Mouse (Mus musculus): ENCODE results near the gene E4f1.
"Not testable (repeated sequence)": the region's sequence is repeated elsewhere in the genome, so short reads cannot be mapped to it uniquely, and the experiment has no call there.

Gene E4f1

GRCm38 (mm10) chr17:24455523-24456206 is 14.4 kb downstream of the E4f1 start:
- in situ Hi-C loops (cut with MboI) = not testable (repeated sequence)

DNA sequence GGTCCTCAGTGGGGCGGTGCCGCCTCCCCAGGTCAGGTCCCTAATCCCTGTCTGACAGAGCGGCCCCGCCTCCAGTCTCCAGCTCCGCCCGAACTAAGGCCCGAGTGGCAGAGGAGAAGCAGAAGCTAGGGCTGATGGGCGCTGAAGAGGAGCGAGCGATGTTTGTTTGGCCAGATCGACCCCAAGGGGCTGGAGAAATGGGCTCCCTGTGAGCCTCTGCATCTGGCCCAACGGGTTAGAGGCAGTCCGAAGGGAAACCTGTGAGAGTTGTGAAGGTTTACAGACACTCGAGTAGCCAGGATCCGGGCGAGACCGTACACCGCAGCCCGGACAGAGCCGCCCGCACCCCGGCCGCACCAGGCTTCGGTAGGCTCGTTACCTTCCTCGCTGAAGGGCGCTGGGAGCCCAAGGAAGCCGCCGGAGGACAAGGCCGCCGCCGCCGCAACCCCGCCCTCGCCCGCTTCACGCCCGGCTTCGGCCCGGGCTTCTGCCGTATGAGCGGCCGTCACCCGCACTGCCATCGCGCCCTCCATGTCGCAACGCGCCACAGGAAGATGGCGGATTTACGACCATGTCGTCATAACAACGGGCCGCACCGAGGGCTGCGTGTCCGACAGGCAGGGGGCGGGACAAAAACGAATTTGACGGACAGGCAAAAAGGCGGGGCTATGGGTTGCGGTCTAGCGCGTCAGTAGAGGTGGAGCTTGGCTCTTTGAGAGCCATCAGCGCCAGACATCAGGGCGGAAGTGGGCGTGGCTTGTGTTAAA is 15.2 kb downstream of the E4f1 start:
- in situ Hi-C loops (cut with MboI) = no loop called here

- in situ Hi-C loops (cut with MboI) = no loop called here
Measured at GRCm38 (mm10) chr17:24454218-24454755, 15.8 kb downstream of the E4f1 start.

DNA sequence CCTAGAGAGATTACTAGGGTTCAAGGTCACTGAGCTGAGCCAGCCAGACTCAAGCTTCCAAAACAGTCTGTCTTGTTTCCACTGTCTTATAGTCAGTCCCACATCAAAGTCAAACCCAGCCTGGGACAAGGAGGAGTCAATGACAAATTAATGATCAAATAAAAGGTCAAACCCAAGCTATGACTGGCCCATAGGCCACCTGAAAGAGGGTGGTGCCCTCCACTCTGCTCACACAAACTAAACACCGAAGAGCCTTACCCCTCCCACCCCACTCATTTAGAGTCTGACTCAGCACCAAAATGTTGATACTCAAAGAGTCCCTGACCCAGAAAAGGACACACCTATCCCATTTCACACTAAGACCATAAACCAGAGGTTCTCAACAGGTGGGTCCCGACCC is 16.7 kb downstream of the E4f1 start:
- in situ Hi-C loops (cut with MboI) = no loop called here

DNA sequence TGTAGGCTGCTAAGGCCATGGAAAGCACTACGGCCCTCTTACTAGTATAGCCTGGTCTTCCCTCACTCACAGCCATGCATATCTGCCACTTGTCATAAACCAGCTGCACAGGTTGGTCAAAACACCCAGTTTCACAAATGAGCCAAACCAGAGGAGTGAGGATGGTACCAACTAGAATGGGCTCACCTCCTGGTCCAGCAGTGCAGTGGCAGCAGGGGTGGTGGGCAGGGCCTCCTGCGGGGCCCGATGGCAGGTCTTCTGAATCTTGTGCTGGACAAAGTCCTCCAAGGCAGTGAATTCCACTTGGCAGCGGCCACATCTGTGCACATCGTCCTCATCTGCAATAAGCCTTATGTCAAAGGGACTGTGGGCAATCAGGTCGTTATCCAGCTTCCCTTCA is 18.9 kb downstream of the E4f1 start:
- in situ Hi-C loops (cut with MboI) = no loop called here

- in situ Hi-C loops (cut with MboI) = no loop called here
Measured at GRCm38 (mm10) chr17:24449507-24449906, 20.6 kb downstream of the E4f1 start.

GRCm38 (mm10) chr17:24446590-24446989 is 23.5 kb downstream of the E4f1 start:
- in situ Hi-C loops (cut with MboI) = no loop called here

- in situ Hi-C loops (cut with MboI) = no loop called here
Measured at GRCm38 (mm10) chr17:24443409-24443808, 26.7 kb downstream of the E4f1 start.

GRCm38 (mm10) chr17:24442632-24443155 is 27.4 kb downstream of the E4f1 start, which contains the start of gene Dnase1l2:
Dnase1l2 (minus strand) TSS chr17:24443105.
- in situ Hi-C loops (cut with MboI) = no loop called here

DNA sequence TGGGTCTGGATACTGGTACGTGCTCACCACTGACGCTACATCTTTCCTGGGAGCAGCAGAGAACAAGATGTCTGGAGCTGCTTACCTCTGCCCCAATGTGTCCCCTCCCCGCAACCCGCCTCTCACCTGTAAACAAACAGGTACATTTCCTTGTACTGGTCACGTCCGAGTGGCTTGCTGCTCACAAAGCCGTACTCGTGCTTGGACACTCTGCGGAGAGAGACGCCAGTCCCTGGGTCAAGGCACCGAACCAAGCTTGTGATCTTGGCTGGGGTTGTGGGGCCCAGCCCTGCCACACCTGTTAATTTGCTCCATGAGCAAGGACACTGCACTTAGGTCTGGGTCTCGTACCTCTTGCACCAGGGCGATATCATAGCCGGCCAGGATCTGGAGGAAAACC is 28.0 kb downstream of the E4f1 start:
- in situ Hi-C loops (cut with MboI) = no loop called here

DNA sequence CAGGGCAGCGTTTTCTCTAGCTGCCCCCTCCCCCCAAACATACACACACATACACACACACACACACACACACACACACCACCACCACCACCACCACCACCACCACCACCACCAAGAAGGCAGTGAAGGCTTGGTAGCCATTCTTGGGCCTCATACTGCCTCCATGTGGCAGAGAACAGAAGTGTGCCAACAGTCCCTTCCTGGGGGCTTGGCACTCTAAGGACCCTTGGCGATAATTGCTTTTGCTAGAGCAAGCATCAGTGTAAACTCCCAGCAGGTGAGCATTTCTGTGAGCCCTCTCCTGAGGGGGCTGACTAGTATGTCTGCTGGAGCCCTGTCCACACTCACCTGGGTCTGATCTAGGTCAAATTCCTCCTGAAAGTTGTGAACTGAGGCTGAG is 29.0 kb downstream of the E4f1 start:
- in situ Hi-C loops (cut with MboI) = no loop called here

DNA sequence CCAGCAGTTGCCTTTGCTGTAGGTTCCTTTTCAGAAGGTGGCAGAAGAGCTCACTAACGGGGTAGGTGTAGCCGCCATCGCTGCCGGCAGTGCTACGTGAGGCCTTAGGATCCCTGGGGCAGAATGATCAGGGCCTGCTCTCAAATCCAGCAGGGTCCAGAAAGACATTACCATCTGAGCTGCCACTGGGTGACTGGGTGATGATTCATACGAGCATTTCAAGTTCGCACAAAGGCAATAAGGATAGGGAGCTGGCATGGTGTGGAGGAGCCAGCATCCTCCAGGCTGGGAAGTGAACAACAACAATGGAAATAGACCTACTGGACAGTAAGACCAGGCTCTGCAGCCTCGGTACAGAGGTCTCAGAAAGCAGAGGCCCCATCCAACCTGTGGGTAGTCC is 29.7 kb downstream of the E4f1 start:
- in situ Hi-C loops (cut with MboI) = no loop called here

DNA sequence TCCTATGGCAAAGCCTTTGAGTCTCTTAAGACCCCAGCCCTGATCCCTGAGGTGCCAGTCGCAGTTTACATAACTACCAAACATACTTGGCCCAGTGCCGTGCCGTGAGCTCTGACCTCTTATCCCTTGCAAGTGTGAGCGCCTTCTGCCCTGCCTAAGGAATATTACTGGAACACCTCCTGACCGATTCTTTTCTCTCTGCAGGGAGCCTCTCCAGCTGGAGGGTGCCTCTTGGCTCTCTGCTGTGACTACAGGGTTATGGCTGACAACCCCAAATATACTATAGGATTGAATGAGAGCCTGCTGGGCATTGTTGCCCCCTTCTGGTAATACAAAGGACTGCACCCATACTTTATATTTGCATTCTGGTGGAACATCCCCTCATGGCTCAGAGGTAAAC is 33.1 kb downstream of the E4f1 start:
- in situ Hi-C loops (cut with MboI) = no loop called here

DNA sequence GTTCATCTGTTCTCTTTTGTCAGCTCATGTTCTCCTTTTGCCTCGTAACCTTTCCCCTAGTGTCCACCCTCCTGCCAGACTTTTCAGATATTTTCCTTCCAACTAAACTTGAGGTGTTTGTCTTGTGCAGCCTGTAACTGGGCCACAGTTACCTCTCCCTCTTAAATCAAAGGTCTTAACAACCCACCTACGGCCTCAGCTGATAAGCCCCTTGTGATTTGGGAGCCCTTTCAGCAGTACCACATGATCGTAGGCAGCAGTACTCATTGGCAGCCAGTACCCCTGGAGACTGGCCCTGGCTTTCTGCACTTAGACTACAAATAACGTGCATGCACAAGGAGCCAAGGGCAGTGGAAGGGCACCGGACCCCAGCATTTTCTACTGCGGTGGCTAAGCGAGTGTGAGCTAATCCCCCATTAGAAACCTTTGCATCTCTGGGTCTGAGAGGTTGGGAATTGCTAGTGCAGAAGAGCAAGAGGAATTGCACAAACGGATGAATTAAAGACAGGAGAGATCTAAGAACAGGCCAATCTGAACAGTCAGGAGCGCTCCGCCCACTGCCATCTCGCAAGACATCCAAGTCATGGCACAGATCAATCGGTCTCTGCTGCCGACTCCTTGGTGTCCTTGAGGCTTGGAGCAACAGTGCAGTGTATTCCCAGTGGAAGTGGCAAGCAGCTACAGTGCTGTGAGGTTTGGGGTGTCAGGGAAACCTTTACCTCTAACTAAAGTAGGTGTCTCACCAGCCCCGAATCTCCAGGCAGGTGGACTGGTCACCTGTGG is 40.7 kb downstream of the E4f1 start:
- in situ Hi-C loops (cut with MboI) = no loop called here

DNA sequence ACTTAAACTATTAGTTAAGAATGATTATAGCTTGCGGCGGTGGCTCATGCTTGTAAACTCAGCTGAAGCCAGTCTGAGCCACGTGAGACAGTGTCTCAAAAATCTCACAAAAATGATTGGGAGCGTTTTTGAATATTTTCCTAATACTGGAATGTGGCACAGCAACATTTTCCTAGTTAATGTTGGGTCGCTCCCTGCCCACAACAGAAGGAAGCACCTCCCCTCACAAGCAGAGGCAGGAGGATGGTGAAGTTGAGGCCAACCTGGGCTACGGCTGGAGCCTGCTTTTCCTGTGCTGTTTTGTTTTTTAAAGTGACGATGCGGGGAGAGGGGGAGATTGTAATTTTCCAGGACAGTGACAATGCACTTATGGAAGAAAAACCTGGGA is 42.9 kb downstream of the E4f1 start:
- in situ Hi-C loops (cut with MboI) = no loop called here

DNA sequence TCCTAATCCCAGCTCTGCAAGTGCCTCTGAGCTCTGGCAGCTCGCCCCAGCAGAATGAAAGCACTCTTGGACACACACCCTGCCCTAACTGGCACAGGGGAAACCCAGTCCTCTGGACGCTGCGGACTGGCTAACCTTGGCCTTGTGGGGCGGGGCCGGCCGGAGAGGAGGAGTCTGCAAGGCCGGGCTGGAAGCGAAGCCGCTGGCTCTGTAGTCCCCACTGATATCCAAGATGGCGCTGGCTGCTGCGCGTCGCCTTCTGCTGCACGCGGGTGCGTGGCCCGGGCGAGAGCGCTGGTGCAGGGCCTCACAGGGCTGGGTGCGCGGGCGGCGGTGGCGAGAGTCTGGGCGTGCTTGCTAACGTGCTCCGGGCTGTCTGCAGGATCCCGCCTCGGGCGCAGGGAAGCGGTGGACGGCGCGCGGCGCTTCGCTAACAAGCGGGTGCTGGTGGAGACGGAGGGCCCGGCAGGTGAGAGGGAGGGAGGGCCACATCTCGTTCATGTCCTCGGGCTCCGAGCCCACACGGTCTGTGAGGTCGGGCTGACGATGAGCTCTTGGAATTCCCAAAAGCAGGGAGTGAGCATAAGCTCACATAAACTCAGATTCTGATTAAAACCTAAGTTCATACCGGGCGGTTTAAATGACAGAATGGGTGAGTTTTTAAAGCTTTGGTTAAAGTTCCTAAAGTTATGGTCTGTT is 43.5 kb downstream of the E4f1 start, which contains the start of gene Eci1:
Eci1 (plus strand) TSS at position 171 of the 699 bp plus-strand sequence.
- in situ Hi-C loops (cut with MboI) = no loop called here

DNA sequence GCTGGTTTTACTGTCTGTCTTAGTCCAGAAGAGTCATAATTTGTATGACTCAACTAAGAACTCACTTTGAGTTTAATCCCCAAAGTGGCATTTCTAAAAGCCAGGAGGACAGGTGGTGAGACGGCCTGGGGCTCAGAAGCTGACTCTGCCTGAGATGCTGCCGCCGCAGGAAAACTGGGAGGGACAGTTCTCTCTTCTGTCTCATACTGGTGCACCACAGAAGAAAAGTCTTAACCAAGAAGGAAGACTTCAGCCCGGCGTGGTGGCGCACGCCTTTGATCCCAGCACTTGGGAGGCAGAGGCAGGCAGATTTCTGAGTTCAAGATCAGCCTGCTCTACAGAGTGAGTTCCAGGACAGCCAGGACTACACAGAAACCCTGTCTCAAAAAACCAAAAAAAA is 44.2 kb downstream of the E4f1 start:
- in situ Hi-C loops (cut with MboI) = no loop called here

DNA sequence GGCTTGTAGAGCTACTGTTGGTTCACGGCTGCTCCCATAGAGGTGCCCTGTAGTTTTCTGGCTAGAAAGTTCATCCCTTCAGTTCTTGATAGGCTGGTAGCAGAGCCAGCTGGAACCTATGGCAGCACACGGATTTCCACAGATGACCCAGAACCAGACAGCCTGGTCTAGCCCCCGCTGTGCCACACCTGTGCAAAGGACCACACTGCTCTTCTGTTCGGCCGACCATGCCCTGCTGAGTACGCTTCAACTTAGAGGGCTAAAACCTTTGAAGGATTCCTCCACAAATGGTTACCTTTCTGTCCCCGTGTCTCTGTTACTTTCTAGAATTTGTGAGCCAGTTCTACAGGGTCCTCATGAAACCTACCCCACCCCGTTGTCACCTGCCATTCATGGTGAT is 44.8 kb downstream of the E4f1 start:
- in situ Hi-C loops (cut with MboI) = not testable (repeated sequence)

DNA sequence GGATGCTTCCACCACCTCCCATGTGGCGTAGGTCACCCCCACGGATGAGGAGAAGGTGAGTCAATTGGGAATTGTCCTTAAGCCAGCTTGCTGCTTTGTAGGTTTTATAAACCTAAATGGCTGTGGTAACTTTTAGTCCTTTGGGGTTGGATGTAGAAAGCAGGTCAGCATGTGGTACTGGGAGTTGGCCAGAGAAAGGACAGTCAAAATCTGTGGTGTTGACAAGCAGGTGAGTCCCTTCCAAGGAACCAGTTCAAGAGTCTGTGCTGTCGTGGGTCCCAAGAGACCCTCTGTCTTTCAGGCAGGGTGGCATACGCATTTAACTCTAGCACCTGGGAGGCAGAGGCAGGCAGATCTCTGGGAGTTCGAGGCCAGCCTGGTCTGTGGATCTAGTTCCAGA is 45.6 kb downstream of the E4f1 start:
- in situ Hi-C loops (cut with MboI) = no loop called here

GRCm38 (mm10) chr17:24423114-24423513 is 47.0 kb downstream of the E4f1 start:
- in situ Hi-C loops (cut with MboI) = no loop called here

GRCm38 (mm10) chr17:24416051-24416652 is 54.0 kb downstream of the E4f1 start:
- in situ Hi-C loops (cut with MboI) = no loop called here
